Comparison of ENCODE assay signal across 13 mouse cellular contexts in genomic region chr1:182045208-182045607, GRCm38 (mm10). TPM values are rescaled to one million over a fixed set of nuclear protein-coding genes. Genes with fewer than 3 reads are reported as not detected.
DNase-seq lines count a peak whose midpoint lies in the region; ATAC-seq and TF ChIP-seq lines count a peak whose summit lies in the region.
"Had no signal": no experiment of that assay in that cellular context is flagged by ENCODE, and none has a peak within 500 bp of the region (broad histone marks: within the 10 kb centered on the region; RNA-seq: fewer than 3 reads in every experiment).

No protein-coding gene starts in this region.

- DNase-seq in frontal cortex, postnatal 36 days (ENCODE audit: low spot score in 2 of 2) = peak; percentile 16 to 33
- DNase-seq in frontal cortex, postnatal 25 days (ENCODE audit: low spot score in 2 of 2) = no peak
- peak; percentile 5 for DNase-seq in spleen, postnatal 36 days (ENCODE audit: low spot score in 2 of 2)
- DNase-seq in spleen, adult 18-20 months = no peak
- DNase-seq in midbrain, postnatal 0 days (ENCODE audit: low spot score) = peak; percentile 19
- DNase-seq in Muller cell, postnatal 12 days (ENCODE audit: inconsistent ontology term) = no peak
- no peak for DNase-seq in liver
- DNase-seq: heart, postnatal 4 days; lung, adult 2 months; right cerebral cortex, postnatal 4 days had no signal

- ATAC-seq in hindbrain, embryonic 16.5 days = peak; percentile 52; the same call in 1 of the 2 replicates
- ATAC-seq in midbrain, postnatal 0 days (ENCODE audit: low FRiP score) = no peak
- ATAC-seq: activated CD4-positive, CD25-positive, alpha-beta regulatory T cell, adult 4 months had no signal

- H3K4me3 ChIP-seq in hindbrain, embryonic 16.5 days (ENCODE audit: low read length) = no peak overlapping the region
- no peak overlapping the region for H3K4me3 ChIP-seq in midbrain, postnatal 0 days (ENCODE audit: low read depth, low read length)

- no peak overlapping the region for H3K9ac ChIP-seq in hindbrain, embryonic 16.5 days (ENCODE audit: low read depth, low read length)
- H3K9ac ChIP-seq in midbrain, postnatal 0 days (replicated peaks; ENCODE audit: low read length, poor library complexity, severe bottlenecking) = no peak overlapping the region

- 31% methylated on average over 4 of the region's 4 CpGs for WGBS in hindbrain, embryonic 16.5 days
- 43% methylated on average over 4 of the region's 4 CpGs for WGBS in midbrain, postnatal 0 days

- no peak for TF ChIP-seq CTCF in midbrain, postnatal 0 days (IDR thresholded peaks at IDR 0.05)

- H3K36me3 ChIP-seq in hindbrain, embryonic 16.5 days (ENCODE audit: control insufficient read depth, insufficient read depth, low read length) = no peaks in the 10 kb centered on the region
- no peaks in the 10 kb centered on the region for H3K36me3 ChIP-seq in midbrain, postnatal 0 days (ENCODE audit: insufficient read depth, low read length)

- no peaks in the 10 kb centered on the region for H3K9me3 ChIP-seq in hindbrain, embryonic 16.5 days (ENCODE audit: control insufficient read depth, low read length)
- no peaks in the 10 kb centered on the region for H3K9me3 ChIP-seq in midbrain, postnatal 0 days (ENCODE audit: low read length)

- H3K4me1 ChIP-seq in hindbrain, embryonic 16.5 days (ENCODE audit: control insufficient read depth, insufficient read depth, low read depth, low read length) = no peaks in the 10 kb centered on the region
- peaks cover 5% of the 10 kb centered on the region; the same call in 1 of the 2 replicates for H3K4me1 ChIP-seq in midbrain, postnatal 0 days (ENCODE audit: insufficient read depth, low read length)

- H3K27me3 ChIP-seq in hindbrain, embryonic 16.5 days (replicated peaks; ENCODE audit: control insufficient read depth, insufficient read depth, low read length) = no peaks in the 10 kb centered on the region
- no peaks in the 10 kb centered on the region for H3K27me3 ChIP-seq in midbrain, postnatal 0 days (ENCODE audit: insufficient read depth, low read length)

- no peak overlapping the region for H3K4me2 ChIP-seq in hindbrain, embryonic 16.5 days (ENCODE audit: low read length)
- H3K4me2 ChIP-seq in midbrain, postnatal 0 days (ENCODE audit: low read depth, low read length, poor library complexity, severe bottlenecking) = no peak overlapping the region
- H3K4me2 ChIP-seq: heart, embryonic 11.5 days had no signal

- H3K27ac ChIP-seq in hindbrain, embryonic 16.5 days (ENCODE audit: low read depth, low read length) = no peak overlapping the region
- 0 out of 2 replicates have a peak overlapping the region, but pooled peaks have one; percentile 26 for H3K27ac ChIP-seq in midbrain, postnatal 0 days (ENCODE audit: low read depth, low read length)

RNA-seq across cellular contexts. Expression of gene Enah, which starts 25.4 kb away (rescaled TPM):
- polyA plus RNA-seq in hindbrain, embryonic 16.5 days (2015; fragmentation: Nextera tagmentation; extraction: Ambion mirVana) = 23.5 and 24.4 TPM in 2 replicates
- total RNA-seq in midbrain, postnatal 0 days (2014; rRNA removed) = 78.0 and 84.2 TPM in 2 replicates
- 16.8 and 23.0 TPM in 2 replicates for polyA plus RNA-seq in midbrain, postnatal 0 days (2015; fragmentation: Nextera tagmentation; extraction: Ambion mirVana)

Comparison
In these comparisons a context has a peak if more than half of its experiments do, and no peak if none do; other contexts are left out.
1. DNase-seq: peak in frontal cortex, postnatal 36 days (2 of 2), spleen, postnatal 36 days (2 of 2) and midbrain, postnatal 0 days (single experiment); none in frontal cortex, postnatal 25 days (0 of 2), spleen, adult 18-20 months (0 of 2), Muller cell, postnatal 12 days (single experiment) and liver (single experiment).